Mouse (Mus musculus): Measurements from ENCODE around the gene Hbs1l. TPM values are rescaled to one million over a fixed set of nuclear protein-coding genes. Genes with fewer than 3 reads are reported as not detected.
A peak's percentile ranks its signal among the peaks of the same experiment; 100 is the strongest.

Hbs1l gene
- total RNA-seq (2015; ENCODE audit: low replicate concordance) = 85.9 and 87.6 TPM in 2 replicates
- total RNA-seq (2017; ENCODE audit: low replicate concordance) = 76.3 and 120 TPM in 2 replicates

- ATAC-seq (replicated peaks; ENCODE audit: low FRiP score, poor library complexity, severe bottlenecking) = peak; percentile 95
Observed at GRCm38 (mm10) chr10:21295759-21296621, at the start of gene Hbs1l. Gene Hbs1l (plus strand): TSS chr10:21295979.

DNA sequence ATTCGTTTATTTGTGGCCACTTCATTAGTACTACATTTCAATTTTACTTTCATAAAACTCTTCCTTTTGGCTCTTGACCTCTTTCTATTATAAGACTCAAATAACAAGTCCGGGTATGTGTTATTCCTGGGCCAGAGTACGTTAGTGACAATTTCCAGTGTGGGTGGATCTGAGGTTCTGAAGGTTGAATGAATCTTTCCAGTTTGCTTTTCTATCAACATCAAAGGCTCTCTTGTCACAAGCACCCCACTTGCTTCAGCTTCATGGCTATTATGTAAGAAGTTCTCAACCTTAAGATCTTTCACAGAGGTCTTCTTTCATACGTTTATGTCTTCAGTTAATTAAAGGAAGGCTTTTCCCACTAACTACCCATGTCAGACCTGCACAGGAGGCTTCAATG, 47.2 kb upstream of the Hbs1l start:
- ATAC-seq (replicated peaks; ENCODE audit: low FRiP score, poor library complexity, severe bottlenecking) = no peak

- ATAC-seq (replicated peaks; ENCODE audit: low FRiP score, poor library complexity, severe bottlenecking) = peak; percentile 47
Observed at GRCm38 (mm10) chr10:21251881-21252534, 43.8 kb upstream of the Hbs1l start.

GRCm38 (mm10) chr10:21252800-21253199, 43.0 kb upstream of the Hbs1l start:
- ATAC-seq (replicated peaks; ENCODE audit: low FRiP score, poor library complexity, severe bottlenecking) = peak; percentile 54; the same call in 1 of the 2 replicates

DNA sequence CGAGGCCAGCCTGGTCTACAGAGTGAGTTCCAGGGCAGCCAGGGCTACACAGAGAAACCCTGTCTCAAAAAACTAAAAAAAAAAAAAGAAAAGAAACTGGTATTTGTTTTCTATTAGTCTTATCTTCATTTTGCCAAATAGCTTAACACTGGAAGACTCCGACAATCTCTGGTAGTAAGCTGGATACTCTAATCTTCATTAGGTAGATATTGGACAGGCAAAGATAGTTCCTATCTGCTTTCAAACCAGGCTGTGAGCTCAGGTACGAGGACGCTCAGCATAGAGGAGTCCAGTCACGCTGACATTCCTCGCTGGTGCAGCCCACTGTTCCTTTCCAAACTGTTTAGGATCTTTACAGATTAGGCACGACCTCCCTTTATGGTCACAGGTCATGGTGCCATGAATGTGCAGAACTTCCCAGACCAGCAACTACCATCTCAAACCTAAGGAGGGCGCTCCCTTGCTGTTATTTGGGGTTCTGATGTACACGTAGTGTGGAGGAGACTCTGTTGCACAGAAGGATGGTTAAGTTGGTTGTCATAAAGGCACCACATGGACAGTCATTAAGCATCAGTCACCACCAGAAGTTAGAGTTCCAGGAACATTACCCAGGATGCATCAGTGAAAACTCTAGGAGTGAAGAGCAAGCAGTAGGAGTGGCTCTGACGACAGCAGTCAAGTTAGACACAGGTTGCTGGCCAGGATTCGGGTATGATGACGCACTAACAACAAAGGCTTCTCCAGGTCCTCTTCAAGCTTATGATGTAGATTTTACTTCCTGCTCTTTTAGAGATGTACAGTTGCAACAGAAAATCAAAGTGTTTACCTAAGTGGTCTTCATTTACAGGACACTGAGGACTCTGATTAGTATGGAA, 41.3 kb upstream of the Hbs1l start:
- peak; percentile 55 for ATAC-seq (replicated peaks; ENCODE audit: low FRiP score, poor library complexity, severe bottlenecking)

DNA sequence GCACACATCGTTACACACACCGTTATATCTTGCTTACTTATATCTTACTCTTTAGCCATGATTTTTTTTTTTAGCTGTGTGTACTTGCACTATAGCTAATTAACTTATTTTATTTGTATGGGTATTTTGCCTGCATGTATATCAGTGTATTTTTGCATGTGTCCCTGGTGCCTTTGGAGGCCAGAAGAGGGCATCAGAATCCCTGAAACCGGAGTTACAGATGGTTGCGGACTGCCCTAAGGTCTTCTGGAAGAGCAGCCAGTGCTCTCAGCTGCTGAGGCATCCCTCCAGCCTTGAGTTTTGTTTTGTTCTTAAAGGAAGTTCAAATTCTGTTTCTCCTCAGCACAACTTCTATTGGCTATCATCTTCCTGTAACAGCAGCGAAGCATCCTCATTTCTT, 38.5 kb upstream of the Hbs1l start:
- ATAC-seq (replicated peaks; ENCODE audit: low FRiP score, poor library complexity, severe bottlenecking) = 0 out of 2 replicates have a peak, but pooled peaks have one; percentile 40

DNA sequence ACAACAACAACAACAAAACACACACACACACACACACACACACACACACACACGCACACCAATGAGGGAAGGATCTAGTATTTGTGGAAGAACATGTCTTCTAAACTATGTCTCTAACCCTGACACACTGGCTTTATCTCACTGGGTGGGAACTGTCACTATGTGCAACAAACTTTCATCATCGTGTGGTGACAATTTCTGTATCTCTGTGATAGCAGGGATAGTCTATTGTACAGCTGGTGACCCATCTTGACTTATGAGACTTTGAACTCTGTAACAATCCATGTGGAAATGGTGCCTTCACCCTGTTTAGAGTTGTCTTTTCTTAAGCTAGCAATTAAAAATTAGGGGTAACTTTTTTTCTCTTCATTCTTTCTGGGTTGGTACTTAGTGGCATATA, 36.1 kb upstream of the Hbs1l start:
- peak; percentile 55 for ATAC-seq (replicated peaks; ENCODE audit: low FRiP score, poor library complexity, severe bottlenecking)

DNA sequence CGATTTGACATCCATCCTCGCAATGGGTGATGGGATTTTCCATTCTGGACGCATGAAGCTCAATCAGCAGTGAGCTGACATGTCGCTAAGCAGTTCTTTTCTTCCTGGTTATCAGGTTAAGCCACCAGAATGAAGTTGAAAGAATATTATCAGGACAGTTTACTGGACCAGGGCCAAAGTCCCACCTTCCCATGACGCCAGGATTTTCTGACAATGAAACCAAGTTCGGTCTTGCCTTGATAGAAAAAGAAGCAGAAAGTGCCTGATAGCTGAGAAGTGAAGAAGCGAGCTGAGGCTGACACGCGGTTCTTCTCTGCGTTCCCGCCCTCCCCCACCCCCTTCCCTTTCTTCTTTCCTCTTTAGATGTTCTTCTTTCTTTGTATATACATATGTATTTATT, 30.6 kb upstream of the Hbs1l start:
- ATAC-seq (replicated peaks; ENCODE audit: low FRiP score, poor library complexity, severe bottlenecking) = no peak

GRCm38 (mm10) chr10:21267452-21267851, 28.3 kb upstream of the Hbs1l start:
- no peak for ATAC-seq (replicated peaks; ENCODE audit: low FRiP score, poor library complexity, severe bottlenecking)

GRCm38 (mm10) chr10:21268786-21269410, 26.9 kb upstream of the Hbs1l start:
- ATAC-seq (replicated peaks; ENCODE audit: low FRiP score, poor library complexity, severe bottlenecking) = peak; percentile 97

DNA sequence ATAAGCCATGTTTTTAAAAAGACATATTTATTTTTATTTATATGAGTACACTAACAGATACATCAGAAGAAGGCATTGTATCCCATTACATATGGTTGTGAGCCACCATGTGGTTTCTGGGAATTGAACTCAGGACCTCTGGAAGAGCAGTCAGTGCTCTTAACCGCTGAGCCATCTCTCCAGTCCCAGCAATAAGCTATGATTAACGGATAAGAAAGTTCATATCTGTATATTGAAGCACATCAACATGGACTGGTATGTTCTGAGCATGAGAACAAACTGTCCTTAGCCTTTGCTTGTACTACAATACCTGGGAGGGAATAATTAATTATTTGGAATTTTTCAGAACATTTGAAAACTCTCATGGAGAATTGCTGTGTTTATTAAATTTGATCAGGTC, 25.9 kb upstream of the Hbs1l start:
- no peak for ATAC-seq (replicated peaks; ENCODE audit: low FRiP score, poor library complexity, severe bottlenecking)

DNA sequence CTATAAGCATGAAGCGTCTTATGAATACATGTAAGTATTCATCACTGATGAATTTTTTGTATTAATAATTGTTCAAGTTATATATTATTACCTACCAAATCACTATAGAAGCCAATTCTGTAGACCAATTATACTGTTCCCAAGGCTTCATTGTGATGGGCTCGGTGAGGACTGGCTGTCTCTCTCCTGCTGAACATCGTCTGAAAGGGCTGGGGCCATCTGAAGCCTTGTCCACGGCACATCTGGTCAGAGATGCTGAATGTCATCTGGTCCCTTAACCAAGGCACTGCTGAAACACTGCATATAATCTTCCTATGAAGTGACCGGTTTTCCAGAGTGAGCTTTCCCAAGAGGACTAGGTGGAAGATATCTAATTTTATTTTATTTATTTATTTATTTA, 24.9 kb upstream of the Hbs1l start:
- no peak for ATAC-seq (replicated peaks; ENCODE audit: low FRiP score, poor library complexity, severe bottlenecking)

DNA sequence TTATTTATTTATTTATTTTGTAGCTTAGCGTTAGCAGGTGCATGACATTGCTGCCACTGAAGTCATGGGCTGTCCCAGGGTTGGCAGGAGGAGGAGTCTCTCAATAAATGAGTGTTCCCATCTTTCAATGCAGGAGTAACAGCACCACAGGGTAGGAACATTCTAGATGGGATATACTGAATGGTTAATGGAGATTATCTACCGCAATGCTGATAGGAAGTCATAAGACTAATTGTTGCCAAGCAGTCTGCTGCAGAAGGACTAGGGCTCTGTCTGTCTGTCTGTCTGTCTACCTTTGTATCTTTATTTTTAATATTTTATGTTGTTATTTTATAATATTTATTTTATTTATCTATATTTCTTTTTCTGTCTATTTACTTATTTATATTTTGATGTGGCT, 24.5 kb upstream of the Hbs1l start:
- no peak for ATAC-seq (replicated peaks; ENCODE audit: low FRiP score, poor library complexity, severe bottlenecking)

- no peak for ATAC-seq (replicated peaks; ENCODE audit: low FRiP score, poor library complexity, severe bottlenecking)
Observed at GRCm38 (mm10) chr10:21271785-21272184, 24.0 kb upstream of the Hbs1l start.

GRCm38 (mm10) chr10:21287243-21288127, 8.3 kb upstream of the Hbs1l start:
- no peak for ATAC-seq (replicated peaks; ENCODE audit: low FRiP score, poor library complexity, severe bottlenecking)

DNA sequence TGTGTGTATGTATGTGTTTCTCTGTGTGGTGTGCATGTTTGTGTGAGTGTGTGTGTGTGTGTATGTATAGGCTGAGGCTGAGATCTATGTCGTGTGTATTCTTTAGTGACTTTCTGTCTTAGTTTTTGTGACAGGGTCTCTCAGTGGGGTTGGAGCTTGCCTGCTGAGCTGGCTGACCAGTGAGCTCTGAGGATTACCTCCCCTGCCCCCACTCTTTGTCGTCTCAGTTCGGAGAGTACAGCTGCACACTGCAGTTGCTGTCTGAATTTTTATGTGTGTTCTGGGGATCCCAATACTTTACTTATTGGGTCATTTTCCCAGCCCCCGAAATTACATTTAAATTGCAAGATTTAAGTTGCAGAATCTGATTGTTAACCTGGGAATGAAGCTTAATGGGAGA, 4.6 kb upstream of the Hbs1l start:
- ATAC-seq (replicated peaks; ENCODE audit: low FRiP score, poor library complexity, severe bottlenecking) = no peak

- no peak for ATAC-seq (replicated peaks; ENCODE audit: low FRiP score, poor library complexity, severe bottlenecking)
Observed at GRCm38 (mm10) chr10:21294217-21294616, 1.6 kb upstream of the Hbs1l start.

DNA sequence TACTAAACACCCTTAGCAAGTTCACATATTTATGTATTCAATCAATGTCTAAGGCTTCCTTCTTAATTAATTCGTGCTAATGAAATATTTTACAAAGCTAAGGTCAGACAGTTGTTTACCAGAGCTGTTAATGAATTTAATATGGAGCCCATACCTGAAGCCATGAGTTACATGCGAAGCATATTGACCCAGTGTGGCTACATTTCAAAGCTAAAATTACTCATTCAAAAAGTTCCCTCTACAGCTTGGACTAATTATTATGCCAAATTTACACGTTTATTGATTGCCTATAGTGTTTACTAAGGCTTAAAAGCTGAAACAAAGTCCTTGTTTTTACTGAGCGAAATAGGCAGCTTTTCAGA, 401 bp upstream of the Hbs1l start:
- no peak for ATAC-seq (replicated peaks; ENCODE audit: low FRiP score, poor library complexity, severe bottlenecking)

GRCm38 (mm10) chr10:21298972-21299371, 3.2 kb downstream of the Hbs1l start:
- no peak for ATAC-seq (replicated peaks; ENCODE audit: low FRiP score, poor library complexity, severe bottlenecking)

All from erythroid progenitor cell, adult 5-6 weeks (primary cell).